Mouse (Mus musculus) spleen, adult 10 weeks (tissue): ENCODE data around the gene Olfr458. TPM values are rescaled to one million over a fixed set of nuclear protein-coding genes. Genes with fewer than 3 reads are reported as not detected.

Source experiments
- polyA plus RNA-seq: library from polyadenylated mRNA; stranded (reverse); fragments of 350-450 nt; fragmentation: Illumina TruSeq; extraction: RNeasy Lipid Tissue Mini Kit (QIAGEN cat#74804); gene quantifications from one replicate; pipeline ENCODE4 v1.2.3, GENCODE M21; 2015; ENCODE audit warnings: low replicate concordance; ENCODE audit not compliant: insufficient read depth

The Olfr458 gene
- polyA plus RNA-seq: not detected

GRCm38 (mm10) chr6:42465096-42465495 is at the start of gene Olfr458:
TSS of gene Olfr458 (minus strand) at chr6:42465196.

GRCm38 (mm10) chr6:42487114-42487513 is 22.1 kb upstream of the Olfr458 start, which contains the start of gene Olfr456:
TSS of gene Olfr456 (minus strand) at chr6:42487214.

GRCm38 (mm10) chr6:42476235-42476634 is 11.2 kb upstream of the Olfr458 start, which contains the start of gene Olfr457:
TSS of gene Olfr457 (minus strand) at chr6:42476335.

GRCm38 (mm10) chr6:42434446-42434845 is 30.6 kb downstream of the Olfr458 start, which contains the start of gene Tas2r126:
TSS of gene Tas2r126 (plus strand) at chr6:42434535.

Other genes with a start within 250 kb of the Olfr458 start
- gene Tas2r144, start 249.9 kb downstream of the Olfr458 start, polyA plus RNA-seq: not detected
- 15.9 TPM for gene Gstk1, start 219.3 kb downstream of the Olfr458 start, polyA plus RNA-seq
- not detected for gene Tmem139, start 203.2 kb downstream of the Olfr458 start, polyA plus RNA-seq
- 72.5 TPM for gene Casp2, start 200.2 kb downstream of the Olfr458 start, polyA plus RNA-seq
- 0.88 TPM for gene Clcn1, start 178.5 kb downstream of the Olfr458 start, polyA plus RNA-seq
- gene Fam131b, start 140.6 kb downstream of the Olfr458 start, polyA plus RNA-seq: 0.29 TPM
- 29.0 TPM for gene Zyx, start 115.6 kb downstream of the Olfr458 start, polyA plus RNA-seq
- gene Epha1, start 91.9 kb downstream of the Olfr458 start, polyA plus RNA-seq: 0.07 TPM
- not detected for gene Tas2r143, start 65.0 kb downstream of the Olfr458 start, polyA plus RNA-seq
- not detected for gene Tas2r135, start 59.8 kb downstream of the Olfr458 start, polyA plus RNA-seq
- gene Tas2r126, start 30.7 kb downstream of the Olfr458 start, polyA plus RNA-seq: not detected
- gene Olfr457, start 11.1 kb upstream of the Olfr458 start, polyA plus RNA-seq: not detected
- not detected for gene Olfr456, start 22.0 kb upstream of the Olfr458 start, polyA plus RNA-seq
- not detected for gene Olfr455, start 82.4 kb upstream of the Olfr458 start, polyA plus RNA-seq
- gene Tcaf3, start 132.5 kb upstream of the Olfr458 start, polyA plus RNA-seq: not detected
- 1.8 TPM for gene Tcaf2, start 180.1 kb upstream of the Olfr458 start, polyA plus RNA-seq
- gene Tcaf1, start 244.9 kb upstream of the Olfr458 start, polyA plus RNA-seq: 8.8 TPM